Mouse (Mus musculus) lung, adult 2 months (tissue): ENCODE data around the gene Alox5ap.

ENCODE experiments used
- CTCF ChIP-seq: fragments of 200-500 bp; IDR thresholded peaks from 2 replicates; pipeline ENCODE4 v1.5.1; 2011; ENCODE audit warnings: mild to moderate bottlenecking, low read length, control low read depth; ENCODE audit not compliant: insufficient read depth
- POLR2A ChIP-seq: fragments of 200-500 bp; IDR thresholded peaks from 2 replicates; pipeline ENCODE4 v1.6.1; 2011; ENCODE audit warnings: low read depth, mild to moderate bottlenecking, control low read depth, low read length, borderline replicate concordance; ENCODE audit errors: extremely low read depth

DNA sequence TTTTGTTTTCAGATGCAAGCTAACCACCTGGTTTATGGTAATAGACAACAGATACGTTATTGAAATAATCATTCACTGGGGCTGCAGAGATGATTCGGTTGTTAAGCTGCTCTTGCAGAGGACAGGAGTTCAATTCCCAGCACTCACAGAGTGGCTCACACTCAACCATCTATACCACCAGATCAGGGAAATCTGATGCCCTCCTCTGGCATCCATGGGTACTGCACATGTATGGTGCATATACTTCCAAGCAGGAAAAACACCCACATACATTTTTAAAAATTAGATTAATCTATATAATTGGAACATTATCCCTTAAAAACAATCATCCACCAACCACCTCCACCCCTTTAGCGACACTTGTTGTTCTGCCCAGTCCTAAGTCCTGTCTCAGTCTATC is 6.7 kb downstream of the Alox5ap start:
- TF ChIP-seq CTCF = no peak
- TF ChIP-seq POLR2A = no peak
